Mouse (Mus musculus): ENCODE data around the gene Arhgap21. TPM values are rescaled to one million over a fixed set of nuclear protein-coding genes. Genes with fewer than 3 reads are reported as not detected.

The Arhgap21 gene
- polyA plus RNA-seq, 1 experiment from 2014 or later: 5.2 TPM

GRCm38 (mm10) chr2:20899301-20899700 lies 69.4 kb downstream of the Arhgap21 start:
- H3K4me1 ChIP-seq (ENCODE audit: control insufficient read depth, low read depth, low read length): peaks cover under 1% of the 10 kb centered on the region; the same call in 1 of the 2 replicates
- H3K27me3 ChIP-seq (ENCODE audit: control insufficient read depth, insufficient read depth, low read depth, low read length): no peaks in the 10 kb centered on the region
- no peak overlapping the region for H3K4me2 ChIP-seq (ENCODE audit: low read depth, low read length)
- WGBS (ENCODE audit: insufficient replicate concordance): 24% methylated on average over 9 of the region's 9 CpGs
- H3K4me3 ChIP-seq (ENCODE audit: low read depth, low read length): no peak overlapping the region
- H3K9ac ChIP-seq (ENCODE audit: low read depth, low read length): no peak overlapping the region
- H3K27ac ChIP-seq (ENCODE audit: low read length): no peak overlapping the region
- no peaks in the 10 kb centered on the region for H3K9me3 ChIP-seq (replicated peaks; ENCODE audit: control insufficient read depth, low read length)
- no peaks in the 10 kb centered on the region; the same call in 1 of the 2 replicates for H3K36me3 ChIP-seq (ENCODE audit: control insufficient read depth, insufficient read depth)
- ATAC-seq (ENCODE audit: low read depth): peak; percentile 56; the same call in 1 of the 2 replicates

DNA sequence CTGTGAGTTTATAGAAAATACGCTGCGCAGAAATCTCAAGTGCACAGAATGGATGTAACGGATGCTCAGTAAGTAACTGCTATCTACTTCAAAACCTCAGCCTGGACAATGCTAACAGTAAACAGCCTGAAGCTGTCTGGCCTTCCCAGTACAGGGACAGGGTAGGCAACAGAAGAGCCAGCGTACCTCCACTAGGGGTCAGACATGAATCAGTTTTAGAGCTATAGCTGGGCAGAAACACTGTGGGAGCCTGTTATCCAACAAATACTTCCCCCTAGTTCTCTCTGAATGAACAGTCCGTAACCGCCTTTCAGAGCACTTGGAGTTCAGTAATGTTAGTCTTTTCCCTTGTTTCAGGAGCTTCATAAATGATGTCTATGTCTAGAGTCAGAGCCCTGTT lies 70.0 kb downstream of the Arhgap21 start:
- H3K27me3 ChIP-seq (ENCODE audit: control insufficient read depth, insufficient read depth, low read depth, low read length): no peaks in the 10 kb centered on the region
- 35% methylated on average over 6 of the region's 6 CpGs for WGBS (ENCODE audit: insufficient replicate concordance)
- no peak overlapping the region for H3K9ac ChIP-seq (ENCODE audit: low read depth, low read length)
- H3K9me3 ChIP-seq (replicated peaks; ENCODE audit: control insufficient read depth, low read length): no peaks in the 10 kb centered on the region
- H3K27ac ChIP-seq (ENCODE audit: low read length): no peak overlapping the region
- peak overlapping the region; percentile 31 for H3K4me2 ChIP-seq (ENCODE audit: low read depth, low read length)
- peak; percentile 86 for ATAC-seq (ENCODE audit: low read depth)
- H3K4me1 ChIP-seq (ENCODE audit: control insufficient read depth, low read depth, low read length): peaks cover 2% of the 10 kb centered on the region; the same call in 1 of the 2 replicates
- no peak overlapping the region for H3K4me3 ChIP-seq (ENCODE audit: low read depth, low read length)
- H3K36me3 ChIP-seq (ENCODE audit: control insufficient read depth, insufficient read depth): no peaks in the 10 kb centered on the region; the same call in 1 of the 2 replicates

- 78% methylated on average over 5 of the region's 5 CpGs for WGBS (ENCODE audit: insufficient replicate concordance)
- ATAC-seq (ENCODE audit: low read depth): no peak
- no peaks in the 10 kb centered on the region for H3K9me3 ChIP-seq (replicated peaks; ENCODE audit: control insufficient read depth, low read length)
- peaks cover 2% of the 10 kb centered on the region; the same call in 1 of the 2 replicates for H3K4me1 ChIP-seq (ENCODE audit: control insufficient read depth, low read depth, low read length)
- no peak overlapping the region for H3K9ac ChIP-seq (ENCODE audit: low read depth, low read length)
- H3K36me3 ChIP-seq (ENCODE audit: control insufficient read depth, insufficient read depth): no peaks in the 10 kb centered on the region
- H3K27ac ChIP-seq (ENCODE audit: low read length): no peak overlapping the region
- no peak overlapping the region for H3K4me3 ChIP-seq (ENCODE audit: low read depth, low read length)
- H3K4me2 ChIP-seq (ENCODE audit: low read depth, low read length): no peak overlapping the region
- H3K27me3 ChIP-seq (ENCODE audit: control insufficient read depth, insufficient read depth, low read depth, low read length): no peaks in the 10 kb centered on the region
These were observed 72.2 kb downstream of the Arhgap21 start for GRCm38 (mm10) chr2:20896446-20896845.

DNA sequence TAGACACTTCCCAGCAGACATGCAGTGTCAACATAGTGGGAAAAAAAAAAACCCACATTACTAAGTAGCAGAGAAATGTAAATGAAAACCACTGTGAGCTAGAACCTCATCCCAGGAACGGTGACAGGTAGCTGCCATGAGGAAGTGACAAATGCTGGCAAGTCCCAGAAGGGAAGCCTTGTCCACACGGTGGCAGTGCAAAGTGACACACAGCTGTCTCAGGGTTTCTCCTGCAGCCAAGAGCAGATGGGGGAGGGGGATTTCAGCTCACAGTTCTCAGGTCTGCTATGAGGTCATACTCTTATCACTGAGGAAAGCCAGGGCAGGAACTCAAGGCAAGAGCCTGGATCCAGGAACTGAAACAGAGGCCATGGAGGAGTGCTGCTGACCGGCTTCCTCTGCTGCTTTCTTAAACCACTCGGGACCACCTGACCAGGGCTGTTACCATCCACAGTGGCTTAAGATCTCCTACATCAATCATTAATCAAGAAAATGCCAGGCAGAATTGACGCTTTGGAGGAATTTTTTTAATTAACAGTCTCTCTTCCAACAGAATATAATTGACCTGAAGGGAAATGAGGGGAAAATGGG lies 74.5 kb downstream of the Arhgap21 start:
- ATAC-seq (ENCODE audit: low read depth): no peak
- Histone ChIP-seq H3K4me3 (ENCODE audit: low read depth, low read length) (no peak overlapping the region), H3K4me2 (ENCODE audit: low read depth, low read length) (no peak overlapping the region), H3K9me3 (replicated peaks; ENCODE audit: control insufficient read depth, low read length) (no peaks in the 10 kb centered on the region), H3K27ac (ENCODE audit: low read length) (no peak overlapping the region), H3K4me1 (ENCODE audit: control insufficient read depth, low read depth, low read length) (peaks cover 2% of the 10 kb centered on the region; the same call in 1 of the 2 replicates), H3K27me3 (ENCODE audit: control insufficient read depth, insufficient read depth, low read depth, low read length) (no peaks in the 10 kb centered on the region), H3K9ac (ENCODE audit: low read depth, low read length) (no peak overlapping the region), H3K36me3 (ENCODE audit: control insufficient read depth, insufficient read depth) (no peaks in the 10 kb centered on the region)
- 34% methylated on average over 5 of the region's 5 CpGs for WGBS (ENCODE audit: insufficient replicate concordance)

GRCm38 (mm10) chr2:20888751-20889150 lies 79.9 kb downstream of the Arhgap21 start:
- Histone ChIP-seq H3K9ac (ENCODE audit: low read depth, low read length) (no peak overlapping the region), H3K4me1 (ENCODE audit: control insufficient read depth, low read depth, low read length) (no peaks in the 10 kb centered on the region), H3K27me3 (ENCODE audit: control insufficient read depth, insufficient read depth, low read depth, low read length) (no peaks in the 10 kb centered on the region), H3K4me3 (ENCODE audit: low read depth, low read length) (no peak overlapping the region), H3K36me3 (ENCODE audit: control insufficient read depth, insufficient read depth) (peaks cover 7% of the 10 kb centered on the region; the same call in 1 of the 2 replicates), H3K9me3 (replicated peaks; ENCODE audit: control insufficient read depth, low read length) (no peaks in the 10 kb centered on the region), H3K4me2 (ENCODE audit: low read depth, low read length) (no peak overlapping the region), H3K27ac (ENCODE audit: low read length) (no peak overlapping the region)
- no peak for ATAC-seq (ENCODE audit: low read depth)
- WGBS (ENCODE audit: insufficient replicate concordance): 71% methylated on average over 3 of the region's 3 CpGs

GRCm38 (mm10) chr2:20883288-20883687 lies 85.4 kb downstream of the Arhgap21 start:
- WGBS (ENCODE audit: insufficient replicate concordance): 86% methylated on average over 8 of the region's 8 CpGs
- H3K4me2 ChIP-seq (ENCODE audit: low read depth, low read length): no peak overlapping the region
- peaks cover 32% of the 10 kb centered on the region for H3K36me3 ChIP-seq (ENCODE audit: control insufficient read depth, insufficient read depth)
- no peak overlapping the region for H3K27ac ChIP-seq (ENCODE audit: low read length)
- ATAC-seq (ENCODE audit: low read depth): no peak
- no peaks in the 10 kb centered on the region for H3K9me3 ChIP-seq (replicated peaks; ENCODE audit: control insufficient read depth, low read length)
- no peaks in the 10 kb centered on the region for H3K27me3 ChIP-seq (ENCODE audit: control insufficient read depth, insufficient read depth, low read depth, low read length)
- H3K4me3 ChIP-seq (ENCODE audit: low read depth, low read length): no peak overlapping the region
- no peak overlapping the region for H3K9ac ChIP-seq (ENCODE audit: low read depth, low read length)
- H3K4me1 ChIP-seq (ENCODE audit: control insufficient read depth, low read depth, low read length): no peaks in the 10 kb centered on the region

GRCm38 (mm10) chr2:20879877-20880605 lies 88.6 kb downstream of the Arhgap21 start:
- H3K4me1 ChIP-seq (ENCODE audit: control insufficient read depth, low read depth, low read length): no peaks in the 10 kb centered on the region
- 86% methylated on average over 16 of the region's 16 CpGs for WGBS (ENCODE audit: insufficient replicate concordance)
- no peak overlapping the region for H3K9ac ChIP-seq (ENCODE audit: low read depth, low read length)
- H3K27ac ChIP-seq (ENCODE audit: low read length): no peak overlapping the region
- ATAC-seq (ENCODE audit: low read depth): no peak
- no peak overlapping the region for H3K4me2 ChIP-seq (ENCODE audit: low read depth, low read length)
- no peaks in the 10 kb centered on the region for H3K9me3 ChIP-seq (replicated peaks; ENCODE audit: control insufficient read depth, low read length)
- H3K36me3 ChIP-seq (ENCODE audit: control insufficient read depth, insufficient read depth): peaks cover 25% of the 10 kb centered on the region
- H3K27me3 ChIP-seq (ENCODE audit: control insufficient read depth, insufficient read depth, low read depth, low read length): no peaks in the 10 kb centered on the region
- H3K4me3 ChIP-seq (ENCODE audit: low read depth, low read length): no peak overlapping the region

GRCm38 (mm10) chr2:20874621-20875020 lies 94.1 kb downstream of the Arhgap21 start:
- H3K4me2 ChIP-seq (ENCODE audit: low read depth, low read length): no peak overlapping the region
- no peak overlapping the region for H3K9ac ChIP-seq (ENCODE audit: low read depth, low read length)
- H3K27me3 ChIP-seq (ENCODE audit: control insufficient read depth, insufficient read depth, low read depth, low read length): no peaks in the 10 kb centered on the region
- WGBS (ENCODE audit: insufficient replicate concordance): 90% methylated on average over 5 of the region's 5 CpGs
- no peak overlapping the region for H3K4me3 ChIP-seq (ENCODE audit: low read depth, low read length)
- H3K4me1 ChIP-seq (ENCODE audit: control insufficient read depth, low read depth, low read length): no peaks in the 10 kb centered on the region
- ATAC-seq (ENCODE audit: low read depth): no peak
- H3K9me3 ChIP-seq (replicated peaks; ENCODE audit: control insufficient read depth, low read length): no peaks in the 10 kb centered on the region
- peaks cover 5% of the 10 kb centered on the region for H3K36me3 ChIP-seq (ENCODE audit: control insufficient read depth, insufficient read depth)
- no peak overlapping the region for H3K27ac ChIP-seq (ENCODE audit: low read length)
